Mouse (Mus musculus) thymus, adult 2 months (tissue): ENCODE measurements around the gene Ttll5.

Experiments used
- CTCF ChIP-seq: fragments of 200-500 bp; IDR thresholded peaks from 2 replicates; pipeline ENCODE4 v1.5.1; 2012; ENCODE audit warnings: mild to moderate bottlenecking, control low read depth, low read length, moderate library complexity, borderline replicate concordance; ENCODE audit not compliant: control insufficient read depth, poor library complexity, insufficient read depth; ENCODE audit errors: extremely low read depth
- POLR2A ChIP-seq: fragments of 200-500 bp; IDR thresholded peaks from 2 replicates; pipeline ENCODE4 v1.6.1; 2012; ENCODE audit warnings: mild to moderate bottlenecking, low read length, control low read depth, moderate library complexity; ENCODE audit not compliant: control insufficient read depth, poor library complexity, insufficient read depth; ENCODE audit errors: extremely low read depth

DNA sequence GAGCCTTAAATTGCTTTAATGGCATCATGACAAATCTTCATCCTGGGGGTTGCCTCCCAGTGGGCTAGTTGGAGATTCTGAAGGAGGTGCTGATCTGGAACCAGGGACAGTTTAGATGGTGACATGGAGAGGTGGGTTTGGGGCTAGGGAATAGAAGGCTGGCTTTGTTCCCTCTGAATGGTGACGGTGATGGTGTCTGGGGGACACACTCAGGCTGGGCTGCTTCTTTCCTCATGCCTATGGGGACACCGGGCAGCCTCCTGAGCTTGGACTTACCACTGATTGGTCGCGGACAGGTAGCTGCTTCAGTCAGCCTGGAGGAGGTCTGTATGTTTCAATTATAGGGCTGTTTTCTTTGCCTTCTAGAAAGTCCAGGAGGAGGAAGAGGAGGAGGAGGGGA lies 12.8 kb upstream of the Ttll5 start:
- TF ChIP-seq CTCF (no peak), POLR2A (no peak)
